Mouse (Mus musculus): ENCODE measurements around the gene Gdpgp1. TPM values are rescaled to one million over a fixed set of nuclear protein-coding genes. Genes with fewer than 3 reads are reported as not detected.
A peak's percentile ranks its signal among the peaks of the same experiment; 100 is the strongest.

The Gdpgp1 gene
- polyA plus RNA-seq, 1 experiment from 2014 or later = 4.6 TPM

DNA sequence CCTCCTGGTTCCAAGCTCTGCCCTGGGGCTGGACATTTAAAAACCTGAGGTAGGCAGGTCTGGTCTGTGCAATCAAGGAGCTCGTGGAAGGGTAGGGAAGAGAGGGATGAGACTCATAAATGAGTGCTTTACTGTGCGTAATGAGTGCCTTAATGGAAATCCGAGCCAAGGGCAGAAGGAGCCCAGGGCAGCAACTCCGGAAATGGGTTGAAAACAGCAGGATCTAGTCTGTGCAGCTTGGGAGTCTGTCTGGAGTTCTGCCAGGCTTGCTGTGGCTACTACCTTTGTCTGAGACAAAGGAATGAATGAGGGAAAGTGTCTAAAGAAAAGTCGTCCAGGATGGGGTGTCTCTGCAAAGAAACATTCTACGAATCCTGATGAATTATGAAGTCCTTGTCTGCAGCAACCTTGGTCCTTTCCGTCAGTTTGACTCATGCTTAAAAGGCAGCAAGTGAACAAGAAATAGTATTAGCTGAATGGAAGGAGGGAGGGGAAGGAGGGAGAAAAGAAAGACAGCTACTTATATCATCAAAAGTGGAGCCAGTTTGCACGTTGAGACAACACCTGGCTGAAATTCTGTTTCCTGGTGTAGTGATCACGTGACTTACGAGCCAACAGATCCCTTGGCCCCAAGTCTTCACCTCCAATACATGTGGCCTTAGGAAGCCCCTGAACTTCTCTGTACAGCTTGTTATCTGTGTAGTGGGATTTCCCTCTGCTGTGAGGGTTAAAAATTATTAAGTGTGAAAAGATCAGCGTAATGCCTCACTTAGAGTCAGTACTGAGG is 43.3 kb upstream of the Gdpgp1 start:
- Histone ChIP-seq H3K9ac (ENCODE audit: low read depth, low read length) (no peak overlapping the region; the same call in 1 of the 2 replicates), H3K4me2 (ENCODE audit: low read length) (peak overlapping the region; percentile 15; the same call in 1 of the 2 replicates), H3K9me3 (replicated peaks; ENCODE audit: control insufficient read depth, low read length, poor library complexity, severe bottlenecking) (no peaks in the 10 kb centered on the region), H3K4me3 (ENCODE audit: low read depth, low read length) (no peak overlapping the region), H3K4me1 (ENCODE audit: control insufficient read depth, insufficient read depth, low read length) (peaks cover 49% of the 10 kb centered on the region), H3K27me3 (ENCODE audit: control insufficient read depth, insufficient read depth, low read depth, low read length) (no peaks in the 10 kb centered on the region), H3K27ac (ENCODE audit: low read length) (no peak overlapping the region), H3K36me3 (ENCODE audit: control insufficient read depth, insufficient read depth, low read length) (no peaks in the 10 kb centered on the region)
- WGBS = 43% methylated on average over 11 of the region's 11 CpGs
- no peak for ATAC-seq

- 35% methylated on average over 5 of the region's 5 CpGs for WGBS
- H3K9ac ChIP-seq (ENCODE audit: low read depth, low read length) = peak overlapping the region; percentile 15; the same call in 1 of the 2 replicates
- ATAC-seq = no peak
- peak overlapping the region; percentile 73 for H3K27ac ChIP-seq (ENCODE audit: low read length)
- H3K27me3 ChIP-seq (ENCODE audit: control insufficient read depth, insufficient read depth, low read depth, low read length) = no peaks in the 10 kb centered on the region
- H3K4me2 ChIP-seq (ENCODE audit: low read length) = no peak overlapping the region
- no peak overlapping the region for H3K4me3 ChIP-seq (ENCODE audit: low read depth, low read length)
- no peaks in the 10 kb centered on the region for H3K36me3 ChIP-seq (ENCODE audit: control insufficient read depth, insufficient read depth, low read length)
- no peaks in the 10 kb centered on the region for H3K9me3 ChIP-seq (replicated peaks; ENCODE audit: control insufficient read depth, low read length, poor library complexity, severe bottlenecking)
- peaks cover 49% of the 10 kb centered on the region for H3K4me1 ChIP-seq (ENCODE audit: control insufficient read depth, insufficient read depth, low read length)
Observed at GRCm38 (mm10) chr7:80191455-80191854, 41.2 kb upstream of the Gdpgp1 start.

DNA sequence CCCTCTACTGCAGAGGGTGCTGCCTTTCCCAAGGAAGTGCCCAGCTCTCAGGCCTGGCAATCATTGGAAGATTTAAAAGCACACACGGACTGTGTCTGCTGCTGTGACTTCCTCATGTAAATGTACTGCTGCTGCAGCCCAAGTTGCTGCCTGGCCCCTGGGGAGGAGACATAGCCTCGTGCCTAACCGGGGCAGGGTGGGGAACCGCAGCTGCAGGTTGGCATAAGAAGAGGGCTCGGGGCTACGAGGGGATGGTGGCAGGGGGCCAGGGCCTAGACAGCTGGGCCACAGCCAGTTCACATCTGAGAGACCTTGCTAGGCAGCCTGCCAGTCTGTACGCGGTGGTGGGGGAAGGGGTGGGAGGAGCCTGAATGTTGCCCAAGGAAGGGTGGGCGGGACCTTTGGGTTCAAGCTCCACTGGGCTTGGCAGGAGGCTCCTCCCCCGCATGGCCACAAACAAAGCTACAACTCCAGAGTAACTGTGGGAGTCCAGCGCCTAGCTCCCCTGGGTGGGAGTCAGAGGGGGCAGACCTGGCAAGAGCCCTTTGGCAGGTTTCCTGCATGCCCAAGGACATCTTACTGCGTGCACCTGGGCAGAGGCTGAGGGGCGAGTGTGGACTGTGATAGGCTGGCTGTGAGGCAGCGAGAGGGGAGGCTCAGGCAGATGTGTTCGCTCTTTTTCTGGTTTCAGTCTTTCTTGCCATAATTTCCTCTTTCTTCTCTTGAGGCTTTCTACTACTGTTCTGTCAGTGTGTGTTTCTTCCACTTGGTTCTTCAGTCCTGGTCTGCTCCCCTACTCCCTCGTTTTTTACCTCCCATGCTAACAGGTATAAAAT is 40.2 kb upstream of the Gdpgp1 start:
- Histone ChIP-seq H3K4me2 (ENCODE audit: low read length) (peak overlapping the region; percentile 37), H3K36me3 (ENCODE audit: control insufficient read depth, insufficient read depth, low read length) (no peaks in the 10 kb centered on the region), H3K9me3 (replicated peaks; ENCODE audit: control insufficient read depth, low read length, poor library complexity, severe bottlenecking) (no peaks in the 10 kb centered on the region), H3K9ac (ENCODE audit: low read depth, low read length) (peak overlapping the region; percentile 58), H3K4me1 (ENCODE audit: control insufficient read depth, insufficient read depth, low read length) (peaks cover 50% of the 10 kb centered on the region), H3K4me3 (ENCODE audit: low read depth, low read length) (no peak overlapping the region), H3K27ac (ENCODE audit: low read length) (peak overlapping the region; percentile 73), H3K27me3 (ENCODE audit: control insufficient read depth, insufficient read depth, low read depth, low read length) (no peaks in the 10 kb centered on the region)
- WGBS = 9% methylated on average over 16 of the region's 16 CpGs
- peak; percentile 66 for ATAC-seq

DNA sequence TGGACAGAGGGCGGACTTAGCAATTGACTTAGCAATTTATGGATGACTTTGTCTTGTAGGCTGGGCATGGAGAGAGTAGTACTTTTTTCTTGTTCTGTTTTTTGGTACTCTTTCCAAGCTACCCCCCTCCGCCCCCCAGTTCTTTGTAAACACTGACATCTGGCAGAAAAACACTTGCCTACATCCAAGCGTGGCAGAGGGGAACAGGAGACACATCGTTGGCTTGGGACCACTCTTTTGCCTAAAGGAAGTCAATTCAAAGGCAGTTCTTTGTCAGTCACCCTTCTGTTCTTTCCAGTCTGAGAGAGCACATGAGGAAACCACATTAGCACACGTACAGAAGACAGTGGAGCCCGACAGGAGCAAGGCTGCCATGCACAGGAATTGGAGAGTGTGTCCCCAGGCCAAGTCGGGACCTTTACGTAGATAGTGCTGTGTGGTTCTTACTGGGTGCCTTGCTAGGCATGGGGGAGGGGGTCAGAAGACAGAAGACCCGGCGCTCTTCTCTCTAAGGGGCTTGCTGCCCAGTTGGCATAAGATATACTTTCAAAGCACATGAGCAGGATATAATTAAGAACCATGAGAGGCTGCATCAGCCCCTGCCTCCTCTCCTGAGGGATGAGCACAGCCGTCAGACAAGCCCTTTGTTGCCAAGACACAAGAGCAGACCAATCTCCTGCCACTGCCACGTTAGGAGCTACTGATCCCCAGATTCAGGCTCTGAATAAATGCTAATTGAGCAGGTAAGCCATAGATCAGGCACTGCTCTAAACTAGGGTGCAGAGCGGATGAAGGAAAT is 38.5 kb upstream of the Gdpgp1 start:
- peak overlapping the region; percentile 67 for H3K27ac ChIP-seq (ENCODE audit: low read length)
- H3K36me3 ChIP-seq (ENCODE audit: control insufficient read depth, insufficient read depth, low read length) = no peaks in the 10 kb centered on the region
- H3K27me3 ChIP-seq (ENCODE audit: control insufficient read depth, insufficient read depth, low read depth, low read length) = no peaks in the 10 kb centered on the region
- 0 out of 2 replicates have a peak overlapping the region, but pooled peaks have one; percentile 42 for H3K9ac ChIP-seq (ENCODE audit: low read depth, low read length)
- H3K4me2 ChIP-seq (ENCODE audit: low read length) = peak overlapping the region; percentile 19; the same call in 1 of the 2 replicates
- H3K9me3 ChIP-seq (replicated peaks; ENCODE audit: control insufficient read depth, low read length, poor library complexity, severe bottlenecking) = no peaks in the 10 kb centered on the region
- H3K4me3 ChIP-seq (ENCODE audit: low read depth, low read length) = no peak overlapping the region
- no peak for ATAC-seq
- WGBS = 40% methylated on average over 13 of the region's 13 CpGs
- H3K4me1 ChIP-seq (ENCODE audit: control insufficient read depth, insufficient read depth, low read length) = peaks cover 42% of the 10 kb centered on the region

DNA sequence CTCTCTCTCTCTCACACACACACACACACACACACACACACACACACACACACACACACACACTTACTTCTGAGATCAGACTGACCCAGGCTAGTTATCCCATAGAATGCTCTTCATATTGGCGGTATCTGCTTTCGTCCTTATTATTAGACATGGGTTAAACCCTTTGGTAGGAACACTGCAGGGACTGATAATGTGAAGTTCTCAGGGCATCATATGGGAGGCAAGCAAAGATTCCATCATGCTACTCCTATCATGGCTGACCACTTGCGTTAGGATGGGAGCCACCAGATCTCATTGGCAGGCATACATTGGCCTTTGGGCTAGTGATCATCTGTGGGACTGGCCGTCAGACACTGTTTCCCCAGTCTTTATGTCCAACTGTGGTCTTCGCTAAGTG is 37.5 kb upstream of the Gdpgp1 start:
- no peaks in the 10 kb centered on the region for H3K9me3 ChIP-seq (replicated peaks; ENCODE audit: control insufficient read depth, low read length, poor library complexity, severe bottlenecking)
- H3K27me3 ChIP-seq (ENCODE audit: control insufficient read depth, insufficient read depth, low read depth, low read length) = no peaks in the 10 kb centered on the region
- no peak overlapping the region for H3K4me3 ChIP-seq (ENCODE audit: low read depth, low read length)
- peaks cover 47% of the 10 kb centered on the region for H3K4me1 ChIP-seq (ENCODE audit: control insufficient read depth, insufficient read depth, low read length)
- no peak overlapping the region for H3K4me2 ChIP-seq (ENCODE audit: low read length)
- no peaks in the 10 kb centered on the region for H3K36me3 ChIP-seq (ENCODE audit: control insufficient read depth, insufficient read depth, low read length)
- no peak overlapping the region for H3K9ac ChIP-seq (ENCODE audit: low read depth, low read length)
- no peak overlapping the region for H3K27ac ChIP-seq (ENCODE audit: low read length)
- ATAC-seq = no peak
- WGBS = 95% methylated on average over 5 of the region's 5 CpGs

DNA sequence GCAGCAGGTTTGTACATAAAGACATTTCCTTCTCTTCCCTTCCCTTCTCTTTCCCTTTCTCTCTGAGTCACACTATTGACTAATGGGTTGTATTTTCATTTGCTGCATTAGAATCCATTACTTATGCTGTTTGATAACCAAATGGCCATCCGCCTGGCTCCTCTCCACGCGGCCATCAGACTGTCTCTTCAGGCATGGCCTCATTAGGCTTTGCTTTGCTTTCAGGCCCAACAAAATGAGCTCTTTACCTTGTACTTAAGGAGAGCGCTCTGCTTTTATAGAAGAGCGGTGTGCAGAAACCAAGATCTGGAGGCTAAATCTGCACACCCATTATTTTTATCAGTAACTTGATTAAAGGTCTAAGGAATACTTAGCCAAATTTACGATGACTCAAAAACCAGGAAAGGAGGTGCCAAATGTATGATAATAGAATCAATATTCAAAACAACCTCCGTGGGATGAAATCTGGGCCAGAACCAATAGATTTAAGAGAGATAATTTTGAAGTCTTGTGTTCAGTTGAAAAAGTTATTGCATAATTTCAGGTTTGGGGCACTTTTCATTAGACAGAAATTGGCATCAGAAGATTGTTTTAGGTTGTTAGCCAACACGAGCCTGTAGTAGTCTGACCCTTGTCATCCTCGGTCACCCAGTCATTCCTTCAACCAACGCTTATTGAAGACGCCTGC is 36.9 kb upstream of the Gdpgp1 start:
- peaks cover 52% of the 10 kb centered on the region for H3K4me1 ChIP-seq (ENCODE audit: control insufficient read depth, insufficient read depth, low read length)
- 84% methylated on average over 10 of the region's 11 CpGs for WGBS
- no peaks in the 10 kb centered on the region for H3K36me3 ChIP-seq (ENCODE audit: control insufficient read depth, insufficient read depth, low read length)
- ATAC-seq = no peak
- no peak overlapping the region for H3K27ac ChIP-seq (ENCODE audit: low read length)
- no peaks in the 10 kb centered on the region for H3K9me3 ChIP-seq (replicated peaks; ENCODE audit: control insufficient read depth, low read length, poor library complexity, severe bottlenecking)
- no peak overlapping the region for H3K4me2 ChIP-seq (ENCODE audit: low read length)
- no peak overlapping the region for H3K9ac ChIP-seq (ENCODE audit: low read depth, low read length)
- H3K4me3 ChIP-seq (ENCODE audit: low read depth, low read length) = no peak overlapping the region
- H3K27me3 ChIP-seq (ENCODE audit: control insufficient read depth, insufficient read depth, low read depth, low read length) = no peaks in the 10 kb centered on the region

DNA sequence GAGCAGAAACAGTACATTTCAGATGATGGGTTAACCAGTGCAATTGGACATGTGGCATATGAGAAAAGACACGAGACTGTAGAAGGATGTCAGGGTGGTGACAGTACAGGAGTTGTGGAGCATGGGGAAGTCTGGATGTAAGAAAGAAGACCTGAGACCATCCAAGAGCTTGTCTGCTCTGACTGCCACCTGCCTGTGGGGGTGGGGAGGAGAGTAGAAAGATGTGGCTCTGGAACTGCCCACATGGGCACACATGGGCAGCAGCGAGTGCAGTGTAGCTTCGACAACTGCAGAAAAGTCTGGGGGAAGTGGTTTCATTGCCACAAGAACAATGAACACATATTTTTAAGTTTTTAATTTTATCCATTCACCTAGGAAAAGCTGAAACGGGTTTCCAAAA is 35.3 kb upstream of the Gdpgp1 start:
- no peaks in the 10 kb centered on the region for H3K9me3 ChIP-seq (replicated peaks; ENCODE audit: control insufficient read depth, low read length, poor library complexity, severe bottlenecking)
- peak overlapping the region; percentile 79 for H3K4me2 ChIP-seq (ENCODE audit: low read length)
- no peaks in the 10 kb centered on the region for H3K27me3 ChIP-seq (ENCODE audit: control insufficient read depth, insufficient read depth, low read depth, low read length)
- peaks cover 55% of the 10 kb centered on the region for H3K4me1 ChIP-seq (ENCODE audit: control insufficient read depth, insufficient read depth, low read length)
- peak overlapping the region; percentile 95 for H3K27ac ChIP-seq (ENCODE audit: low read length)
- no peaks in the 10 kb centered on the region for H3K36me3 ChIP-seq (ENCODE audit: control insufficient read depth, insufficient read depth, low read length)
- 10% methylated on average over 4 of the region's 4 CpGs for WGBS
- H3K9ac ChIP-seq (ENCODE audit: low read depth, low read length) = peak overlapping the region; percentile 68
- no peak for ATAC-seq
- peak overlapping the region; percentile 75 for H3K4me3 ChIP-seq (ENCODE audit: low read depth, low read length)

Measured in midbrain, embryonic 16.5 days (tissue).